Mouse (Mus musculus) lung, postnatal 0 days (tissue): ENCODE measurements around the gene Ddit4l. TPM values are rescaled to one million over a fixed set of nuclear protein-coding genes. Genes with fewer than 3 reads are reported as not detected.

Source experiments
- ATAC-seq: fragments of 200-750 bp; cut with Nextera tagmentation; 2 replicates; pipeline ENCODE4 v1.8.0; 2017; ENCODE audit warnings: moderate library complexity
- DNase-seq: peaks from one replicate; pipeline ENCODE4 v3.0.0-alpha.2; 2016; ENCODE audit warnings: low spot score
- H3K27ac ChIP-seq: fragments of 300-500 bp; sonication (generic); 2 replicates; pipeline ENCODE4 v1.5.1; 2014; ENCODE audit warnings: antibody characterized with exemption, mild to moderate bottlenecking, low read length, mixed read lengths
- H3K27me3 ChIP-seq: fragments of 300-500 bp; sonication (generic); replicated peaks from 2 replicates; pipeline ENCODE4 v1.6.1; 2014; ENCODE audit warnings: low read length, mixed read lengths; ENCODE audit not compliant: insufficient read depth
- H3K36me3 ChIP-seq: fragments of 300-500 bp; sonication (generic); 2 replicates; pipeline ENCODE4 v1.6.1; 2014; ENCODE audit warnings: low read length, mixed read lengths; ENCODE audit not compliant: insufficient read depth
- H3K4me1 ChIP-seq: fragments of 300-500 bp; sonication (generic); 2 replicates; pipeline ENCODE4 v1.6.1; 2014; ENCODE audit warnings: antibody characterized with exemption, low read depth, low read length, mixed read lengths; ENCODE audit not compliant: insufficient read depth
- H3K4me2 ChIP-seq: fragments of 300-500 bp; sonication (generic); replicated peaks from 2 replicates; pipeline ENCODE4 v1.6.1; 2014; ENCODE audit warnings: low read depth, mild to moderate bottlenecking, low read length, moderate library complexity, mixed read lengths
- H3K4me3 ChIP-seq: fragments of 300-500 bp; sonication (generic); 2 replicates; pipeline ENCODE4 v1.5.1; 2014; ENCODE audit warnings: low read depth, low read length
- H3K9ac ChIP-seq: fragments of 300-500 bp; sonication (generic); replicated peaks from 2 replicates; pipeline ENCODE4 v1.6.1; 2014; ENCODE audit warnings: low read depth, mild to moderate bottlenecking
- H3K9me3 ChIP-seq: fragments of 300-500 bp; sonication (generic); 2 replicates; pipeline ENCODE4 v1.6.1; 2016; ENCODE audit warnings: low read length, mixed read lengths
- CTCF ChIP-seq: IDR thresholded peaks from 2 replicates; pipeline ENCODE4 v1.5.1; 2016; ENCODE audit warnings: antibody characterized with exemption, mild to moderate bottlenecking
- EP300 ChIP-seq: IDR thresholded peaks from 2 replicates; pipeline ENCODE4 v1.6.1; 2016; ENCODE audit warnings: antibody characterized with exemption, mild to moderate bottlenecking, control low read depth
- WGBS: fragments of 180-500 bp; shearing (Covaris S2); extraction: QIAGEN DNeasy Blood & Tissue Kit; methylation state at CpG from one replicate; pipeline ENCODE4 v1.1.7; 2014; 5-methylcytosine and 5-hydroxymethylcytosine counted together
- polyA plus RNA-seq: library from polyadenylated mRNA; unstranded; fragments of >200 nt; fragmentation: Nextera tagmentation; extraction: Ambion mirVana; gene quantifications from 2 replicates; pipeline ENCODE4 v1.2.1, GENCODE M21; 2015

The Ddit4l gene
- polyA plus RNA-seq, 1 experiment from 2014 or later = 4.5 TPM

GRCm38 (mm10) chr3:137623581-137624362 lies 2.4 kb downstream of the Ddit4l start:
- Histone ChIP-seq H3K9me3 (no peaks in the 10 kb centered on the region), H3K9ac (0 out of 2 replicates have a peak overlapping the region, but pooled peaks have one; percentile 23), H3K4me2 (peak overlapping the region; percentile 88), H3K36me3 (no peaks in the 10 kb centered on the region), H3K27me3 (no peaks in the 10 kb centered on the region), H3K27ac (no peak overlapping the region), H3K4me3 (peak overlapping the region; percentile 59), H3K4me1 (no peaks in the 10 kb centered on the region)
- peak; percentile 64 for DNase-seq
- ATAC-seq = peak; percentile 94
- under 1% methylated on average over 33 of the region's 47 CpGs for WGBS
- TF ChIP-seq EP300 (no peak), CTCF (no peak)

- TF ChIP-seq EP300 (no peak), CTCF (no peak)
- WGBS = 69% methylated on average over 5 of the region's 5 CpGs
- no peak overlapping the region for H3K4me2 ChIP-seq
Observed at GRCm38 (mm10) chr3:137625054-137625453, 3.6 kb downstream of the Ddit4l start.

GRCm38 (mm10) chr3:137633726-137634125 lies 12.3 kb downstream of the Ddit4l start:
- Histone ChIP-seq H3K9ac (no peak overlapping the region), H3K4me1 (no peaks in the 10 kb centered on the region), H3K27me3 (no peaks in the 10 kb centered on the region), H3K4me2 (no peak overlapping the region), H3K36me3 (no peaks in the 10 kb centered on the region), H3K27ac (no peak overlapping the region), H3K9me3 (no peaks in the 10 kb centered on the region), H3K4me3 (no peak overlapping the region)
- no peak for ATAC-seq
- 71% methylated on average over 10 of the region's 10 CpGs for WGBS
- TF ChIP-seq EP300 = no peak
- no peak for TF ChIP-seq CTCF
- DNase-seq = no peak

More at GRCm38 (mm10) chr3:137625054-137625453, 3.6 kb downstream of the Ddit4l start:
- DNase-seq (no peak), ATAC-seq (no peak)
- no peaks in the 10 kb centered on the region for H3K4me1 ChIP-seq
- no peaks in the 10 kb centered on the region for H3K36me3 ChIP-seq
- no peaks in the 10 kb centered on the region for H3K9me3 ChIP-seq
- no peak overlapping the region for H3K4me3 ChIP-seq
- no peak overlapping the region for H3K27ac ChIP-seq
- H3K27me3 ChIP-seq = no peaks in the 10 kb centered on the region
- H3K9ac ChIP-seq = no peak overlapping the region

- Histone ChIP-seq H3K4me1 (no peaks in the 10 kb centered on the region), H3K27me3 (no peaks in the 10 kb centered on the region), H3K4me3 (no peak overlapping the region), H3K9ac (no peak overlapping the region), H3K27ac (no peak overlapping the region), H3K9me3 (no peaks in the 10 kb centered on the region), H3K36me3 (no peaks in the 10 kb centered on the region), H3K4me2 (no peak overlapping the region)
- ATAC-seq (no peak), DNase-seq (no peak)
- no peak for TF ChIP-seq CTCF
- no peak for TF ChIP-seq EP300
- WGBS = 86% methylated on average over 4 of the region's 4 CpGs
Observed at GRCm38 (mm10) chr3:137636571-137636970, 15.2 kb downstream of the Ddit4l start.

- DNase-seq = no peak
- Histone ChIP-seq H3K4me2 (no peak overlapping the region), H3K36me3 (no peaks in the 10 kb centered on the region), H3K4me1 (no peaks in the 10 kb centered on the region), H3K27me3 (no peaks in the 10 kb centered on the region), H3K9me3 (no peaks in the 10 kb centered on the region), H3K9ac (no peak overlapping the region), H3K27ac (no peak overlapping the region), H3K4me3 (no peak overlapping the region)
- no peak for TF ChIP-seq EP300
- no peak for TF ChIP-seq CTCF
- no peak for ATAC-seq
- 70% methylated on average over 5 of the region's 5 CpGs for WGBS
Observed at GRCm38 (mm10) chr3:137641238-137641637, 19.8 kb downstream of the Ddit4l start.

GRCm38 (mm10) chr3:137642137-137642536 lies 20.7 kb downstream of the Ddit4l start:
- no peaks in the 10 kb centered on the region for H3K4me1 ChIP-seq
- no peak for TF ChIP-seq EP300
- TF ChIP-seq CTCF = no peak
- H3K4me2 ChIP-seq = no peak overlapping the region
- DNase-seq (no peak), ATAC-seq (no peak)
- no peak overlapping the region for H3K4me3 ChIP-seq
- H3K36me3 ChIP-seq = no peaks in the 10 kb centered on the region
- 62% methylated on average over 8 of the region's 8 CpGs for WGBS
- H3K9me3 ChIP-seq = no peaks in the 10 kb centered on the region
- no peaks in the 10 kb centered on the region for H3K27me3 ChIP-seq
- no peak overlapping the region for H3K9ac ChIP-seq
- no peak overlapping the region for H3K27ac ChIP-seq
